Mouse (Mus musculus) left cerebral cortex, adult 8-10 months (tissue): ENCODE measurements at regions not wholly inside any gene's neighbourhood (a gene's known extent, or its start where the extent isn't known, plus 50 kb on each side); places are given as distances from the start of the nearest gene placed in this dataset.

ENCODE experiments used
- DNase-seq, 2 experiments: peaks; one replicate each; pipeline ENCODE4 v3.0.0; 2022; ENCODE audit warnings: low spot score in 2 of 2

DNA sequence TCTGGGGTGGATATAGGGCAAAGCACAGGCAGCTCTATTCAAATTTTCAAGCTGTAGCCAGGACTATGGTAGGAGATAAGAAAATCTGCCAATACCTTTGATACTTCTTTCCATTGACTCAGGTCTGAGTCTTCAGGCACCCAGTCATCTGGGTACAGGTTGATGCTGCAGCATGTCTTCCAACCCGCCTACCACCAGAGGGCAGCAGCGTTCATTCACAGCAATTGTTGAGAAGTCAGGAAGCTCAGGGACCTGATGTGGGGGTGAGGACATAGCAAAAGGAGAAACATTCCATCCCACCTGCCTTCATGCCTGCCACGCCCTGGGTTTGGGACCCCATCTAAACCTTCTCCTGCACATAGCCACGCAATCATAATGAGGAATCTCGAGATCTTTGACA lies 118.2 kb upstream of the Gm21876 start:
- DNase-seq = peak in 1 of 2 experiments; percentile 17

GRCm38 (mm10) chrX:21295460-21295859 lies 120.0 kb upstream of the Gm21876 start:
- DNase-seq = no peak

- no peak for DNase-seq
Observed at GRCm38 (mm10) chrX:21297349-21297748, 121.9 kb upstream of the Gm21876 start.

GRCm38 (mm10) chrX:21334499-21335032 lies 149.8 kb upstream of the Agtr2 start:
- DNase-seq = no peak

DNA sequence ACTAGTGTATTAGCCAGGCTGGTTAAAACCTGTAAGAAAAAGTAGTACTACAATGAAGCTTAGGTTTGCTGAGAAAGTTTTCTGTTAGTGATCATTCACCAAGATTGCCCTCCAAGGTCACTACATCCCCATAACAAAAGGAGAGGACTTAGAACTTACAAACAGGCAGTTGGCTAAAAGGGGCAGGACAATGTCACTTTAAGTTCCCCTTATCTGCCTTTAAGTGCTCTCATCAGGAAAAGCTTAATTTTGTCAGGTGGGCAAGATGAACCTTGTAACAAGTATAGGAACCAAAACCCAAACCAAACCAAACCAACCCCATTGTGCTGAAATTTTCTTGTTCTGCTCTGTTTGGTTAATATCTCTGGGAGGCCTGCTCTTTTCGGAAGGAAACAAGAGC lies 139.9 kb upstream of the Agtr2 start:
- no peak for DNase-seq

GRCm38 (mm10) chrX:21350503-21350902 lies 133.8 kb upstream of the Agtr2 start:
- no peak for DNase-seq

DNA sequence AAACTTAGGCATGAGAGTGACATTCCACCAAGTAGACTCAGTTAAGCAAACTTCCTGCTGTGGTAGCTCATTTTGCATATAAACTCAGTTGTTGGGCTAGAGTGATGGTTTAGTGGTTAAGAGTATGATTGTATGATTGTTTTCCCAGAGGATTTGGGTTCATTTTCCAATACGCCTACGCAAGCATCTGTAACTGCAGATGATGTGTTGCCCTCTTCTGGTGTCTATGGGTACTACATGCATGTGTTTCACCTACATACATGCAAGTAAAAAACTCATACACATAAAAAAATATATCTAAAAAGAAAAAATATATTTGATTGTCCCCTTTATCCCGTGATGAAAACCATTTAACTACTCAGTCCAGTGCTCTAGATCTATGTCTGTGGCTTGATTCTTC lies 132.0 kb upstream of the Agtr2 start:
- DNase-seq = no peak

DNA sequence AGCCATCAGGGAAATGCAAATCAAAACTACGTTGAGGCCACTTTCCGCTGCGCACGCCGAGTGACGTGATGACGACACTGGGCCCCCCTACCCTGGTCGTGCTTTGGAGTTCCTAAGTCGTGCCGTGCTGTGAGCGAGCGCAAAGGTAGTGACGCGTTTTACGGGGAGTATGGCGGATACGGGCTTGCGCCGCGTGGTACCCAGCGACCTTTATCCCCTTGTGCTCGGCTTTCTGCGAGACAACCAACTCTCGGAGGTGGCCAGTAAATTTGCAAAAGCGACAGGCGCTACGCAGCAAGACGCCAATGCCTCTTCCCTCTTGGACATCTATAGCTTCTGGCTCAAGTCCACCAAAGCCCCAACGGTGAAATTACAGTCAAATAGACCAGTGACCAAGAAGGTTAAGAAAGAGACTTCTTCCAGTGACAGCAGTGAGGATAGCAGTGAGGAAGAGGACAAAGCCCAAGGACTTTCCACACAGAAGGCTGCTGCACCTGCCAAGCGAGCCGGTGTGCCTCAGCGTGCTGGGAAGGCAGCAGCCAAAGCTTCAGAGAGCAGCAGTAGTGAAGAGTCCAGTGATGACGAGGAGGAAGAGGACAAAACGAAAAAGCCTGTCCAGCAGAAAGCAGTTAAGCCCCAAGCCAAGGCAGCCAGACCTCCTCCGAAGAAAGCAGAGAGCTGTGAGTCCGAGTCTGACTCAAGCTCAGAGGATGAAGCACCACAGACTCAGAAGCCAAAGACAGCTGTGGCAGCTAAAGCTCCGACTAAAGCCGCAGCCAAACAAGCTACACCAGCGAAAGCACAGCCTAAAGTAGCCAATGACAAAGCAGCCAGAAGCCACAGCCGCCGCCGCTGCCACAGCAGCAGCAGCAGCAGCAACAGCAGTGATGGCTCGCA lies 123.3 kb upstream of the Agtr2 start:
- peak; percentile 20 to 36 for DNase-seq

DNA sequence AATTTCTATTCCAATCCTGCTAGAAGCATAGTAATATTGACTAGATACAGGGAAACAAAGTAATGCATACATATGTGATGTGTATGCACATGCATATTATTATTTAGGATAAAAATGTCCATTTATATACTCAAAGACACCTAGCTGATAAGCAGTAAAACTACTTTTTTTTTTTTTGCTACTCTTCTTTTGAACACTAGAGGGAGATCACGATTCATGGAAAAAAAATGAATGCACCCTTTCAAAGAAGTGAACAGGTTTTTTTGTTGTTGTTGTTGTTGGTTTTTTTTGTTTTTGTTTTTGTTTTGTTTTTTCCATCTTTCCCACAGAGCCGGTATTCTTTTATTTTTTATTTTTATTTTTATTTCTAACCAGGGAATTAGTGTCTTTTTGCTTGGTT lies 99.1 kb upstream of the Agtr2 start:
- DNase-seq = no peak

DNA sequence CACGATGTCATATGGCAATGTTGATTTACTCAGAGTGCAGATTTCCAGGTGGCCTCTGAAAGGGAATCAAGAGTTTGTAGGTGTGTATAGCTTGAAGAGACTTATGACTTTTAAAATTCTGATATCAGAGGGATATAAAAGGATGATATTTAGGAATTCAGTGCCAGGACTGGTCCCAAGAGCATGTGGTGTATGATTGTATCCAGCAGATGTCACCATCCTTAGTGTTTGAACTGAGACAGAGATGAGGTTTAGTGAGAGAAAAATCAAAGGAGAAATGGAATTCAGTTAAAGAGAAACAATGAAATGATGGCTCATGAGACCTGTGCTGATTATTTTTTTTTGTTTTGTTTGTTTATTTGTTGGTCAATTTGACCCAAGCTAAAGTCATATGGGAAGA lies 94.4 kb upstream of the Agtr2 start:
- no peak for DNase-seq

GRCm38 (mm10) chrX:21393212-21393611 lies 91.1 kb upstream of the Agtr2 start:
- no peak for DNase-seq

GRCm38 (mm10) chrX:21424797-21425196 lies 59.5 kb upstream of the Agtr2 start:
- no peak for DNase-seq

GRCm38 (mm10) chrX:21428081-21428480 lies 56.3 kb upstream of the Agtr2 start:
- DNase-seq = no peak

GRCm38 (mm10) chrX:21433501-21433900 lies 50.8 kb upstream of the Agtr2 start:
- DNase-seq = no peak
